Mouse (Mus musculus): Measurements from ENCODE around the gene Banf1. TPM values are rescaled to one million over a fixed set of nuclear protein-coding genes. Genes with fewer than 3 reads are reported as not detected.

The Banf1 gene
- total and polyA plus RNA-seq, 2 experiments from 2014 or later, result 120 to 340 TPM

GRCm38 (mm10) chr19:5348526-5349501, 18.2 kb downstream of the Banf1 start:
- peak; percentile 54 for DNase-seq (ENCODE audit: low spot score)
- Histone ChIP-seq H3K36me3 (replicated peaks; ENCODE audit: control insufficient read depth, insufficient read depth, low read length) (no peaks in the 10 kb centered on the region), H3K27me3 (ENCODE audit: control insufficient read depth, insufficient read depth, low read length) (no peaks in the 10 kb centered on the region), H3K9ac (replicated peaks; ENCODE audit: low read depth, low read length) (peak overlapping the region; percentile 50; the same call in 1 of the 2 replicates), H3K4me2 (ENCODE audit: low read depth, low read length) (peak overlapping the region; percentile 78), H3K4me1 (ENCODE audit: control insufficient read depth, insufficient read depth) (no peaks in the 10 kb centered on the region), H3K4me3 (ENCODE audit: low read depth, low read length) (peak overlapping the region; percentile 41), H3K9me3 (replicated peaks; ENCODE audit: control insufficient read depth, low read length) (no peaks in the 10 kb centered on the region), H3K27ac (ENCODE audit: low read depth) (no peak overlapping the region)
- peak; percentile 44; the same call in 1 of the 2 replicates for ATAC-seq (ENCODE audit: insufficient read depth, low read depth)
- WGBS, result 4% methylated on average over 34 of the region's 34 CpGs
- no peak for TF ChIP-seq EP300 (IDR thresholded peaks at IDR 0.05; ENCODE audit: low read depth)
- TF ChIP-seq CTCF (IDR thresholded peaks at IDR 0.05; ENCODE audit: low read depth), result peak; percentile 54

GRCm38 (mm10) chr19:5348064-5348463, 18.9 kb downstream of the Banf1 start:
- Histone ChIP-seq H3K4me2 (ENCODE audit: low read depth, low read length) (no peak overlapping the region), H3K27ac (ENCODE audit: low read depth) (no peak overlapping the region), H3K9me3 (replicated peaks; ENCODE audit: control insufficient read depth, low read length) (no peaks in the 10 kb centered on the region), H3K36me3 (replicated peaks; ENCODE audit: control insufficient read depth, insufficient read depth, low read length) (no peaks in the 10 kb centered on the region), H3K9ac (replicated peaks; ENCODE audit: low read depth, low read length) (no peak overlapping the region), H3K27me3 (ENCODE audit: control insufficient read depth, insufficient read depth, low read length) (no peaks in the 10 kb centered on the region), H3K4me1 (ENCODE audit: control insufficient read depth, insufficient read depth) (no peaks in the 10 kb centered on the region), H3K4me3 (ENCODE audit: low read depth, low read length) (no peak overlapping the region)
- ATAC-seq (ENCODE audit: insufficient read depth, low read depth) (no peak), DNase-seq (ENCODE audit: low spot score) (no peak)
- TF ChIP-seq EP300 (IDR thresholded peaks at IDR 0.05; ENCODE audit: low read depth), result no peak
- WGBS, result 60% methylated on average over 6 of the region's 6 CpGs

- Histone ChIP-seq H3K27me3 (ENCODE audit: control insufficient read depth, insufficient read depth, low read length) (no peaks in the 10 kb centered on the region), H3K9me3 (replicated peaks; ENCODE audit: control insufficient read depth, low read length) (no peaks in the 10 kb centered on the region), H3K4me2 (ENCODE audit: low read depth, low read length) (no peak overlapping the region), H3K27ac (ENCODE audit: low read depth) (peak overlapping the region; percentile 62), H3K9ac (replicated peaks; ENCODE audit: low read depth, low read length) (no peak overlapping the region), H3K4me3 (ENCODE audit: low read depth, low read length) (no peak overlapping the region), H3K36me3 (replicated peaks; ENCODE audit: control insufficient read depth, insufficient read depth, low read length) (no peaks in the 10 kb centered on the region), H3K4me1 (ENCODE audit: control insufficient read depth, insufficient read depth) (no peaks in the 10 kb centered on the region)
- 49% methylated on average over 6 of the region's 6 CpGs for WGBS
- TF ChIP-seq CTCF (IDR thresholded peaks at IDR 0.05; ENCODE audit: low read depth) (no peak), EP300 (IDR thresholded peaks at IDR 0.05; ENCODE audit: low read depth) (no peak)
- peak; percentile 76 for DNase-seq (ENCODE audit: low spot score)
- ATAC-seq (ENCODE audit: insufficient read depth, low read depth), result peak; percentile 86
Observed at GRCm38 (mm10) chr19:5345297-5346131, 21.5 kb downstream of the Banf1 start.

- Histone ChIP-seq H3K27me3 (ENCODE audit: control insufficient read depth, insufficient read depth, low read length) (no peaks in the 10 kb centered on the region), H3K4me3 (ENCODE audit: low read depth, low read length) (no peak overlapping the region), H3K9ac (replicated peaks; ENCODE audit: low read depth, low read length) (no peak overlapping the region), H3K36me3 (replicated peaks; ENCODE audit: control insufficient read depth, insufficient read depth, low read length) (no peaks in the 10 kb centered on the region), H3K4me1 (ENCODE audit: control insufficient read depth, insufficient read depth) (no peaks in the 10 kb centered on the region), H3K27ac (ENCODE audit: low read depth) (no peak overlapping the region), H3K9me3 (replicated peaks; ENCODE audit: control insufficient read depth, low read length) (no peaks in the 10 kb centered on the region), H3K4me2 (ENCODE audit: low read depth, low read length) (no peak overlapping the region)
- 82% methylated on average over 7 of the region's 7 CpGs for WGBS
- ATAC-seq (ENCODE audit: insufficient read depth, low read depth) (no peak), DNase-seq (ENCODE audit: low spot score) (no peak)
- TF ChIP-seq EP300 (IDR thresholded peaks at IDR 0.05; ENCODE audit: low read depth), result no peak
- TF ChIP-seq CTCF (IDR thresholded peaks at IDR 0.05; ENCODE audit: low read depth), result no peak
Observed at GRCm38 (mm10) chr19:5341360-5341759, 25.6 kb downstream of the Banf1 start.

- WGBS, result 18% methylated on average over 5 of the region's 5 CpGs
- Histone ChIP-seq H3K36me3 (replicated peaks; ENCODE audit: control insufficient read depth, insufficient read depth, low read length) (no peaks in the 10 kb centered on the region), H3K27me3 (ENCODE audit: control insufficient read depth, insufficient read depth, low read length) (no peaks in the 10 kb centered on the region), H3K27ac (ENCODE audit: low read depth) (no peak overlapping the region), H3K4me1 (ENCODE audit: control insufficient read depth, insufficient read depth) (no peaks in the 10 kb centered on the region), H3K9ac (replicated peaks; ENCODE audit: low read depth, low read length) (no peak overlapping the region), H3K4me3 (ENCODE audit: low read depth, low read length) (no peak overlapping the region), H3K9me3 (replicated peaks; ENCODE audit: control insufficient read depth, low read length) (no peaks in the 10 kb centered on the region), H3K4me2 (ENCODE audit: low read depth, low read length) (no peak overlapping the region)
- peak; percentile 60 for DNase-seq (ENCODE audit: low spot score)
- ATAC-seq (ENCODE audit: insufficient read depth, low read depth), result peak; percentile 41; the same call in 1 of the 2 replicates
- TF ChIP-seq CTCF (IDR thresholded peaks at IDR 0.05; ENCODE audit: low read depth), result peak; percentile 88
- no peak for TF ChIP-seq EP300 (IDR thresholded peaks at IDR 0.05; ENCODE audit: low read depth)
Observed at GRCm38 (mm10) chr19:5337975-5338374, 29.0 kb downstream of the Banf1 start.
